ENCODE assay signal across 8 mouse cellular contexts in genomic region chr6:52064176-52065015, GRCm38 (mm10). TPM values are rescaled to one million over a fixed set of nuclear protein-coding genes. Genes with fewer than 3 reads are reported as not detected.
DNase-seq lines count a peak whose midpoint lies in the region; ATAC-seq lines count a peak whose summit lies in the region.

No protein-coding gene starts in this region.

- DNase-seq in heart, adult 11 months: peak; percentile 95
- DNase-seq in brain, adult 2 months (ENCODE audit: low read depth, low spot score): peak; percentile 81
- DNase-seq in gastrocnemius, postnatal 14 days: peak; percentile 32
- peak; percentile 8 to 64 for DNase-seq in layer of hippocampus, adult 18-20 months (ENCODE audit: low spot score in 2 of 2)
- DNase-seq in lung, postnatal 25 days (ENCODE audit: low spot score): peak; percentile 48
- peak; percentile 49 for DNase-seq in splenic B cell, adult 2 months (ENCODE audit: low read depth, low spot score)
- no peak for DNase-seq in Muller cell, postnatal 12 days (ENCODE audit: inconsistent ontology term)

- no peaks in the 10 kb centered on the region for H3K4me1 ChIP-seq in heart, embryonic 11.5 days (ENCODE audit: control insufficient read depth, insufficient read depth, low read length)

- no peak overlapping the region for H3K27ac ChIP-seq in heart, embryonic 11.5 days (ENCODE audit: low read depth, low read length)

- ATAC-seq in heart, embryonic 11.5 days (replicated peaks; ENCODE audit: insufficient number of reproducible peaks, low FRiP score, low TSS enrichment): no peak

- no peak overlapping the region for H3K4me2 ChIP-seq in heart, embryonic 11.5 days

- WGBS in heart, embryonic 11.5 days (ENCODE audit: insufficient replicate concordance): 74% methylated on average over 13 of the region's 13 CpGs

- no peak overlapping the region for H3K9ac ChIP-seq in heart, embryonic 11.5 days (ENCODE audit: low read depth, low read length)

- H3K36me3 ChIP-seq in heart, embryonic 11.5 days (ENCODE audit: control insufficient read depth, insufficient read depth, low read length): no peaks in the 10 kb centered on the region
- H3K36me3 ChIP-seq in splenic B cell, adult 2 months (ENCODE audit: control insufficient read depth, insufficient read depth, low read length, poor library complexity, severe bottlenecking): no peaks in the 10 kb centered on the region

- no peak overlapping the region for H3K4me3 ChIP-seq in heart, embryonic 11.5 days (ENCODE audit: low read depth, low read length)

- H3K27me3 ChIP-seq in heart, embryonic 11.5 days (ENCODE audit: control insufficient read depth, insufficient read depth, low read length): peaks cover 5% of the 10 kb centered on the region; the same call in 1 of the 2 replicates
- H3K27me3 ChIP-seq in splenic B cell, adult 2 months (ENCODE audit: control insufficient read depth, insufficient read depth, low read length, poor library complexity, severe bottlenecking): no peaks in the 10 kb centered on the region

- no peaks in the 10 kb centered on the region for H3K9me3 ChIP-seq in heart, embryonic 11.5 days (replicated peaks; ENCODE audit: control insufficient read depth, low read length)

- intact Hi-C loops in gastrocnemius, postnatal 14 days (cut with DNase I; ENCODE audit: low total_unique reads): no loop called here

RNA-seq across cellular contexts. Expression of gene Skap2, which starts 52.0 kb away (rescaled TPM):
- 16.1 and 16.9 TPM in 2 replicates for polyA plus RNA-seq in heart, embryonic 11.5 days (2014; fragmentation: Nextera tagmentation; extraction: Ambion mirVana)
- 1 to 10 TPM; 4.6 to 4.8 TPM for total RNA-seq in gastrocnemius, postnatal 14 days (2021)
- 10 to 100 TPM; 20.8 to 21.4 TPM for total RNA-seq in layer of hippocampus, adult 18-20 months (2021)
